Mouse (Mus musculus) kidney, adult 9 months (tissue): Measurements from ENCODE around the gene Xkrx.
A peak's percentile ranks its signal among the peaks of the same experiment; 100 is the strongest.
"Not testable (repeated sequence)": the region's sequence is repeated elsewhere in the genome, so short reads cannot be mapped to it uniquely, and the experiment has no call there.

Experiments
- DNase-seq: peaks from one replicate; pipeline ENCODE4 v3.0.0; 2022

Gene Xkrx

DNA sequence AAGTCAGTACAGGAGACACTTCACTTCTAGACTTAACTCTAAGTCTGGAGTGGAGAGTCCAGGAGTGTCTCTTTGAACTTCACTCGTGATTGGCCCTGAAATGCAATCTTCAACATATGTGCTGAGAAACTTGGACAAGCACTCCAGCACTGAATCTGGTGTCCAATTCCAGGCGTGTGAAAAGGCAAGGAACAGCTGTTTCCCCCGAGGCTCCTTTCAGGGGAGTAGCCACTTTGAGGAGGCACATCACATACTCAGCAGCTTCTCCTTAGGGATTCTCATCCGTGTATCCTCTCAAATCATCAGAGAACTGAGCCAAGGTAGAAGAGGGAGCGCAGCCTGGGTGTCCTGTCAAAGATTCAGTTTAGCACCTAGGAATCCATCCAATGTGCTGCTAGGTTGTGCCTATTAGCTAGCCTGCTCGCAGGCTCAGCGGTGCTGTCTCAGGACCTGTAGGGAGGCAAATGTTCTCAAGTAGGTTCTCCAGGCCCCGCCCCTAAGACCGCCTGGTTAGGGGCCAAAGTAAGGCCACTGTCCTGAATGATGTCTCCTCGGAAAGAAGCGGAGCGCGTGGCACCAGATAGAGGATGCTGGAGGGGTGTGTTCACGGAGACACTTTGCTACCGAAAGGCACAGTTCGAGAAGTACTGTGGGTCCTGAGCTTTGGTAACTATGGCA, at the start of gene Xkrx:
TSS of gene Xkrx (minus strand) at position 34 of the 678 bp plus-strand sequence.
- no peak for DNase-seq

DNA sequence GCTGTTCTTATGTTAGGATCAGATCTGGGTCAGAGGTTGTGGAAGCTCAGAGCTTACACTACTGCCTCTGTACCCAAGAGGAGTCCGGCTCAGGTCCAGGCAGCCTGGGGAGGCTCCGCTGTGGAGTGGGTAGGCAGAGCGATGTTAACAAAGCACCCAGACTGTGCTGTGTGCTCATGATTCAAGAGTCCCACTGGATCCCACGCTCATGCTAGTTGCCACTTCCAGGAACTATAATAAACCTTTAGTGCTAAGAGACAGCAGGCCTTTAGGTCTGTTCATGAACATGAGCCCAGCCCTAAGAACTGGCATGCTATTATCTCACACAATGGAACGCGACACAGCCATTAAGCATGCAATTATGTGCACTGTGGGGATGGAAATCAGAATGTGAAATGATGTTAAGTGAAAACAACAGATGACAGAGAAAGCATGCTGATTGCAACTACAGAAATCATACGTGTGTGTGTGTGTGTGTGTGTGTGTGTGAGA, 49.3 kb upstream of the Xkrx start:
- DNase-seq, result no peak

- no peak for DNase-seq
Observed at GRCm38 (mm10) chrX:134208491-134208890, 46.6 kb upstream of the Xkrx start.

DNA sequence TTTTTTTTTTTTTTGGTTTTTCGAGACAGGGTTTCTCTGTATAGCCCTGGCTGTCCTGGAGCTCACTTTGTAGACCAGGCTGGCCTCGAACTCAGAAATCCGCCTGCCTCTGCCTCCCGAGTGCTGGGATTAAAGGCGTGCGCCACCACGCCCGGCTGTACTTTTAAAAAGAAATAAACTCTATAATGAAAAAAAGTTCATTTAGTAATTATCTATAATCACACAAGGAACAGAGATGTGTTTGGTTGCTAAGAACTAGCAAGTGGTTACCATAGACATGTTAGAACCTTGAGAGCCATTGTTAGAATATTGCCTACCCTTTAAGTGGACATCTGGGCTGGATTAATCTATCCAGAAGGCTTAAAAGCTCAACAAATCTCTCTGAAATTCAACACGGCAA, 25.3 kb upstream of the Xkrx start, which contains the start of gene Arl13a:
TSS of gene Arl13a (plus strand) at position 301 of the 400 bp plus-strand sequence.
- DNase-seq, result not testable (repeated sequence)

- no peak for DNase-seq
Observed at GRCm38 (mm10) chrX:134174699-134175098, 12.8 kb upstream of the Xkrx start.

DNA sequence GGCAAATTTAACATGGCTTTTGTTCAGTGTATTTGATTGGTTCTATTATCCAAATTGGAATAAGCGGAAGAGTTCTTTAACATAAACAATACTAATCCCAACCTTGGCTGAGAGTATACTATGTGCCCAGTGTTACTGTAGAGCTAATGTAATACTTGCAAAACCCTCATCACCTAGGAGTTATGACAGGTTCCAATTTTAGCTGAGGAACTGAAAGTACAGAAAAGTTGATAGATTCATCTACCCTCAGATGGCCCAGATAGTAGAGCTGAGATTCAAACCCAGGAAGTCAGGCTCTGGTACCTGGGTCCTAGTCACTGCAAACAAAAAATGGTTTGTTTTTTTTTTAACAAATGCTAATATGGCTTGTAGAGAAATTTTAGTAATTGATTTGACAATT, 8.7 kb upstream of the Xkrx start:
- DNase-seq, result no peak

DNA sequence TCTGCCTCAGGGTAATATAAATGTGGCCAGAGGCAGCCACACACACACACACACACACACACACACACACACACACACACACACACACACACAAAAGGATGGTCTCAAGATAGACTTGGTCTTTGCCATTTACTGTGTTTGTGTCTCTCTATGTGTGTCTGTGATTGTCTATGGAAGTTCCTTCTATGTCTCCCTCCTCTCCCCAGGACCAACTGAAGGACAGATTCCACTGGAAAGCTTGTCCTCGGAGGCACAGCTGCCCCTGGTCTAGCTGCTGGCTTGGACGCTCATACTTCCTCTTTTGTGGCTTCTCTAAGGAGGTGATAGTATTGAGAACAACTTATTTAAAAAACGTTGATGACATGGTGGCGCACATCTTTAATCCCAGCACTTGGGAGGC, 1.6 kb upstream of the Xkrx start:
- no peak for DNase-seq

DNA sequence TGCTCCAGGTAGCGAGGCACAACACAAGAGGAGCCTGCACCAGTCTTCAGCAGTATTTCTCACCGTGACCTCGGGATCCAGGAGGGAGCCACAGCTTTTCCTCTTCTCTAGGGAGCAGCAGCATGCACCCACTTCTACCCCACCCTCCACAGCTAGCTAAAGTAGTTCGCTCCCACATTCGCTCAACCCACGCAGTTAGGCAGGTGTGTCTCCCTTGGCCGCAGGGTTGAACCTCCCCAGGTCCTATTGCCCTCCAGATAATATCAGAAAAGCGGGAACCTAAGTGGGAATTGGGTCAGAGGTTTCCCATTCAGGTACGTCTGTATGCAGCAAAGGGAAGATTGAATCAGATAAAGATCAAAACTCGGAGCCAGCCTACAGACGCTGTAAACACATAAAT, 950 bp upstream of the Xkrx start:
- no peak for DNase-seq

DNA sequence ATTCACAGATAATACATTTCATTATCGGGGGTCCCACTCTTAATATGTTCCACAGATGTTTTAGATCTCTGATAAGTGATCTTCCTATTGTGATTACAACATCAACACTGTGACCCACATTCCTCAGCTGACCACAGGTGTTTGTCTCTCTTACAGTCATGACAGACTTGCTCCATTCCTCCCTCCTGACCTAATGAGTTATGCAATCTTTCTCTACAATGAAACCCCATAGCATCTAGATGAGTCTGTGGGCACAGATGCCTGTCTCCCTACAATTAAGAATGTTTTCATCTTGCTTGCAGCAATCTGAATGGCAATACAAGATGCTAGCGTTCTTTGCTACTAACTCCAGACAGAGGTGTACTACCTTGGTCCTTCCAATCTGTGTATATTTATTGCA, 1.4 kb downstream of the Xkrx start:
- no peak for DNase-seq

- no peak for DNase-seq
Observed at GRCm38 (mm10) chrX:134158151-134158550, 3.7 kb downstream of the Xkrx start.

- DNase-seq, result no peak
Observed at GRCm38 (mm10) chrX:134141986-134142385, 19.9 kb downstream of the Xkrx start.

- no peak for DNase-seq
Observed at GRCm38 (mm10) chrX:134141551-134141950, 20.3 kb downstream of the Xkrx start.

GRCm38 (mm10) chrX:134140024-134140423, 21.9 kb downstream of the Xkrx start:
- DNase-seq, result no peak

- DNase-seq, result no peak
Observed at GRCm38 (mm10) chrX:134133821-134134220, 28.1 kb downstream of the Xkrx start.

DNA sequence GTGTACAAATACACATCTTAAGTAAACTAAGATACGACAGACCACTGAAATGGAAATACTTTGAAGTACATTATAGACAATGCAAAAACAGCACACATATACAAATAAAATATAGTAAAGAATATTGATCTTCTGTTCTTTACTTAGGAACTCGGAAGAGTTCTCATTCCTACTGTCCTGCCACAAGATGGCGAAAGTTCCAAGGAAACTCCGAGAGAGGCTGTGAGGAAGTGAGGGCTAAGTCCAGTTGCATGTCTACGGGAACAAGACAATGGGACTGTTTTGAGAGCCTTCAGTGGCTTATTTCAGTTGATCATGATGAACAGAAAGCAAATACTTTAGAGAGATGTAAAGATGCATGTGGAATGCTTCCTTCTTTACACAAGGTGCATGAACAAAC, 29.6 kb downstream of the Xkrx start:
- peak; percentile 9 for DNase-seq

DNA sequence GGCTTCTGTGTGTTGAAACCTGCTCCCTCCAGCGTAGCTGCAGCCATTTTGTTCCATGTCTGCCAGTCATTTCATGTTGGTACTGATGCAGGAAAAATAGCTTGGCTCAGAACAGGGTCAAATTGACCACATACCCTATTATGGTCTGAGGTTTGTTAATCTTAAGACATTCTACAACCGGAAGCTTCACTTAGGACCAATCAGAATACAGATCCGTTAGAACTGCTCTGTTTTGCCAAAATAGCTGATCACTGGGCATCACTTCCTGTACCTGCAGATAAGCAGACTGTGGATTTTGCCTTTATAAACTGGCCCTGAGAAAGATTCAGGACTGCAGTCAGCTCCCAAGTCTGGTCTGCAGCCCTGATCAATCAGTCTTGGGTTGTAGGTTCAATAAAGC, 33.3 kb downstream of the Xkrx start:
- DNase-seq, result no peak

GRCm38 (mm10) chrX:134116417-134116816, 45.5 kb downstream of the Xkrx start:
- DNase-seq, result no peak

DNA sequence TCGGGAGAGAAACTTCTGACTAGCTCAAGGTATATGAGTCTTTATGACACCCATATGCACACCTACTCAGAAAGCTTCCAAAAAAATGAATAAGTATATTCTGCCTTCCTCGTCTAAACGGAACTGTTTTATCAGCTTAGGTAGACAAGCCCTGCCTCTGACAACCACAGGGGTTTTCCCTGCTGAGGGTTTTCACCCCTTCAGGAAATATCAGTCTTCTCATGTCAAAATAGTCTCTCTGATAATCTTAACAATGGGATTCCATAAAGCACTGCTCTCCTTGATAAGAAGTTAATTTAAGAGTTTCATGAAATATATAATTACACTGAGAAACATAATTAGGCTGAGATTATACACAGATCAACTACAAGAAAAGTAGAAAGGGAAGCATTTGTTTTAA, 50.1 kb downstream of the Xkrx start:
- no peak for DNase-seq

GRCm38 (mm10) chrX:134102641-134103040, 59.2 kb downstream of the Xkrx start:
- DNase-seq, result no peak
